Mouse (Mus musculus) liver (tissue): Measurements from ENCODE around the gene A930017K11Rik.

Source experiments
- DNase-seq: peaks from one replicate; pipeline ENCODE4 v3.0.0-alpha.2; 2020; ENCODE audit warnings: mixed read lengths

Gene A930017K11Rik

GRCm38 (mm10) chr17:25958771-25959494 lies 6.6 kb upstream of the A930017K11Rik start:
- no peak for DNase-seq

GRCm38 (mm10) chr17:25957586-25958051 lies 5.3 kb upstream of the A930017K11Rik start:
- DNase-seq = no peak

- no peak for DNase-seq
Observed at GRCm38 (mm10) chr17:25956631-25957030, 4.3 kb upstream of the A930017K11Rik start.

- no peak for DNase-seq
Observed at GRCm38 (mm10) chr17:25956201-25956600, 3.8 kb upstream of the A930017K11Rik start.

GRCm38 (mm10) chr17:25955736-25956135 lies 3.4 kb upstream of the A930017K11Rik start:
- no peak for DNase-seq

GRCm38 (mm10) chr17:25954671-25955070 lies 2.3 kb upstream of the A930017K11Rik start:
- no peak for DNase-seq

- DNase-seq = no peak
Observed at GRCm38 (mm10) chr17:25953161-25953560, 796 bp upstream of the A930017K11Rik start.

- no peak for DNase-seq
Observed at GRCm38 (mm10) chr17:25951225-25951802, 1.1 kb downstream of the A930017K11Rik start.

GRCm38 (mm10) chr17:25950706-25951105 lies 1.7 kb downstream of the A930017K11Rik start:
- no peak for DNase-seq

GRCm38 (mm10) chr17:25949981-25950380 lies 2.4 kb downstream of the A930017K11Rik start:
- no peak for DNase-seq

- DNase-seq = no peak
Observed at GRCm38 (mm10) chr17:25948051-25948450, 4.3 kb downstream of the A930017K11Rik start.

GRCm38 (mm10) chr17:25947576-25947975 lies 4.8 kb downstream of the A930017K11Rik start:
- peak; percentile 68 for DNase-seq

- no peak for DNase-seq
Observed at GRCm38 (mm10) chr17:25946891-25947290, 5.5 kb downstream of the A930017K11Rik start.

GRCm38 (mm10) chr17:25946349-25946748 lies 6.0 kb downstream of the A930017K11Rik start:
- peak; percentile 86 for DNase-seq

- no peak for DNase-seq
Observed at GRCm38 (mm10) chr17:25945517-25946155, 6.7 kb downstream of the A930017K11Rik start.

GRCm38 (mm10) chr17:25944366-25945163 lies 7.8 kb downstream of the A930017K11Rik start, which contains the start of the genes Pigq and Nhlrc4:
Gene Pigq (minus strand): TSS chr17:25944936.
Gene Nhlrc4 (minus strand): TSS chr17:25944961.
- peak; percentile 85 for DNase-seq

GRCm38 (mm10) chr17:25943769-25944168 lies 8.6 kb downstream of the A930017K11Rik start:
- no peak for DNase-seq

- peak; percentile 70 for DNase-seq
Observed at GRCm38 (mm10) chr17:25943221-25943620, 9.1 kb downstream of the A930017K11Rik start.

GRCm38 (mm10) chr17:25942597-25943151 lies 9.7 kb downstream of the A930017K11Rik start:
- peak; percentile 95 for DNase-seq

- DNase-seq = peak; percentile 79
Observed at GRCm38 (mm10) chr17:25941511-25942241, 10.7 kb downstream of the A930017K11Rik start.

GRCm38 (mm10) chr17:25934526-25934925 lies 17.8 kb downstream of the A930017K11Rik start:
- no peak for DNase-seq

- DNase-seq = no peak
Observed at GRCm38 (mm10) chr17:25925348-25925747, 27.0 kb downstream of the A930017K11Rik start.
